Mouse (Mus musculus) layer of hippocampus, adult 2 months (tissue): ENCODE measurements at regions not wholly inside any gene's neighbourhood (a gene's known extent, or its start where the extent isn't known, plus 50 kb on each side); places are given as distances from the start of the nearest gene placed in this dataset.

ENCODE experiments used
- DNase-seq, 2 experiments: peaks; one replicate each; pipeline ENCODE4 v3.0.0; 2022; ENCODE audit warnings: low spot score in 2 of 2
- H3K27ac ChIP-seq: fragments of 200-600 bp; 2 replicates; pipeline ENCODE4 v1.8.1; 2022
- H3K4me3 ChIP-seq: fragments of 200-600 bp; 2 replicates; pipeline ENCODE4 v1.8.1; 2022; ENCODE audit warnings: mild to moderate bottlenecking
- CTCF ChIP-seq: fragments of 200-600 bp; conservative IDR thresholded peaks from 2 replicates; pipeline ENCODE4 v1.8.1; 2022; ENCODE audit warnings: antibody characterized with exemption, mild to moderate bottlenecking, moderate library complexity

DNA sequence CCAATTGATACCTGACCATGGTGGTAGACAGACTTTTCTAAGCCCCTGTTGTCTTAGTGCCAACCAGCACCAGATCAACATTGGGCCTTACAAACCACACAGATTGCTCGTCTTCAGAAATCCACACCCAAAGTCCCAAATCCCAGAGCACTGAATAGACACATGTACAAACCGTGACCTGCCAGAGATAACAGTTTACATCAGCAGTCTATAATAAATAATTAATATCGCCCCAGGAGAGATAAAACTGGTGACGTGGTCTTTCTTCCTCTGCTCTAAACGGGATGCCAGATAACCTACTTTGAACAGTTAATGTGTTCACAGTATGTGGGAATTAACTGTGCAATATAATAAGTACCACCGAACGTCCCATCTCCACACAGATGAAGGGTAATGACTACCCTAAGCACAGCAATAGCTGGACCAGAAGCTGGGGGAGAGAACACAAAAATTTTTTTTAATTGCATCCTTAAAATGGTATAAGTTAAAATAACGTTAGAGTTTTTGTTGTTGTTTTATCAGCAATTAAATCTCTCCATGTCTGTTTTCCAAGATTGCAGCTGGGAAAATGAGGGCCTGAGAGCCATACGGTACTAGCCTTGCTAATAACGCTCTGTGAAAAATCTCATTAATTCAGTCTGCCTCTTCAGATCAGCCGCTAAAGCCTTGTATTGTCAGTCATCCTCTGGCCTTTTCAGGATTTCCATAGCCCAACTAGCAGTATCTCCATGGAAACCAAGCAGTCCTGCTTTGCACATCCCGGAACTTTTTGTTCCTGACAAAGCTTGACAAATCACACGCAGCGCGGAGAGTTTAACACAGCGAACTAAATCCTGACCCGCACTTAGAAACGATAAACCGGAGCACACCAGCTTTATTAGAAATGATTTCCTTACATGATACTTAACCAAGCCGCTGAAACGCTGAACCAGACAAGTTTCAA, 315.8 kb downstream of the Cd83 start:
- H3K4me3 ChIP-seq = peak overlapping the region; percentile 3; the same call in 1 of the 2 replicates
- peak overlapping the region; percentile 77 for H3K27ac ChIP-seq
- DNase-seq = peak; percentile 43 to 59
- TF ChIP-seq CTCF = no peak

DNA sequence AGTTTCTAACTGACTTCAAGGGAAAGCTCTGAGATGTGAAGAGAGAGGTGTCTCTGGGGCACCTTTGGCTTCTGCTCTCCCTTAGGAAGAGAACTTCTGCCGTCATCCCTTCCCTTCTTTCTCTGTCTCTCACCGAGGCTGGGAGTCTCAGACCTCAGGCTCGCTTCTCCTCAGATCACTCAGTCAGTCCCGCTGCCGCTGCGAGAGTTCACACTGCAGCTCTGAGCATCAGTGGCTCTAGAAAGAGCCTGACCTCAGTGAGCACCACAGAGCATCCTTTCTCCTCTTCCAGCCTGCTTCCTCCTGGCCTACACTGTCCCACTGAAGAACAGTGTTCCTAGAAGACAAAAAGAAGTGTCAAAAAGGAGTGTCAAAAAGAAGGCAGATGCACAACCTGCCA, 316.6 kb downstream of the Cd83 start:
- DNase-seq = no peak
- peak overlapping the region; percentile 3; the same call in 1 of the 2 replicates for H3K4me3 ChIP-seq
- TF ChIP-seq CTCF = no peak
- H3K27ac ChIP-seq = peak overlapping the region; percentile 77; the same call in 1 of the 2 replicates

DNA sequence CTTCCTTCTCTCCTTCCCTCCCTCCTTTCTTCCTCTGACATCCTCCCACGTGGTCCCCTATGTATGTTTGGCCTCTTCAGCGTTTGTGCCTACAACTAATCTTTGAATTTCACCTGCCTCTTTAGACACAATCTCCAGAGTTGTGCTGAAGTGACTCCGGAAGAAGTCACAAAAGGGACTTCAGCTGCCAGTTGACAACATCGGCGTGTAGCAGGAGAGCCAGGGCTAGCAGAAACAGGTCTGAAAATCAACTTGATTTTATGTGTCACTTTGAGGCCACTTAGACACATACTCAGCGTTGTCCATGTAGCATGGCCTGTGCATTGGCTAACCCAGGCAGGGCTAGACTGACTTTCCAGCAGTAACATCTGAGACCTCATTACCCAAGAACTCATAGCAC, 317.2 kb downstream of the Cd83 start:
- TF ChIP-seq CTCF = no peak
- no peak overlapping the region for H3K4me3 ChIP-seq
- DNase-seq = no peak
- H3K27ac ChIP-seq = no peak overlapping the region

DNA sequence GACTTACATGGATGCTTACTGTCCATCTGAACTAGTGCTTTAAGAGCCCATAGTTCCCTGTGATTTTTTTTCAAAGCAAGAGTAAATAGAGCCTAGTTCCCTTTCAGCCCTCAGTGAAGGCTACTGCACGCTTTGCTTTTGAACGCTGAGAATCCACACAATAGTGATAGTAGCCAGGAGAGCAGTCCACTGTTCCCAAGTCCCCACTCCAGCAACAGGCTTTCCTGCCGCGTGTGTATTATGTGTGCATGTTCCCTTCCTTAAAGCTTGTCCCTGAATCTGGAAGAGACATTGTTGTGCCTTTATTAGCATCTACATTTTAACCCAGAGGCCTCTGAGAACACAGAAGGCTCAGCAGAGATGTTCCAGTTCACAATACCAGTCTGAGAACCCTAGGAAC, 317.7 kb downstream of the Cd83 start:
- Histone ChIP-seq H3K4me3 (no peak overlapping the region), H3K27ac (no peak overlapping the region)
- DNase-seq = no peak
- TF ChIP-seq CTCF = no peak

DNA sequence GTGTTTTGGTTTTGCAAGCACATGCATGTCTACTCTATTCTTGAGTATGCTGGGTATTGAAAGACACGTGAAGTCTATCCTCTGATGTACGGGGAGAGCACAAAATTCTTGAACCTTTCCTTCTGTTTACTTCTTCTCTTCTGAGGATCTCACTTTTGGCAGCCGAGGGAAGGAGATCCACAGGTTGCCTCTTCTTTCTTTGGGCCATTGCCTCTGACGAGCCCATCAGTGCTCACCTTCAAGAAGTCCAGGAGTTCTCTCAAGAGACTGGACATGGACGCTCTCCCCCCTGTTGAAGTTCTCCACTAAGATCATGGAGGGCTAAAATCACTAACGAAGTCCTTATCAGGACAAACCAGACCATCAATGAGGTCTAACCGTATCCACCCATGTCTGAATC, 318.8 kb downstream of the Cd83 start:
- TF ChIP-seq CTCF = no peak
- Histone ChIP-seq H3K4me3 (no peak overlapping the region), H3K27ac (no peak overlapping the region)
- no peak for DNase-seq

DNA sequence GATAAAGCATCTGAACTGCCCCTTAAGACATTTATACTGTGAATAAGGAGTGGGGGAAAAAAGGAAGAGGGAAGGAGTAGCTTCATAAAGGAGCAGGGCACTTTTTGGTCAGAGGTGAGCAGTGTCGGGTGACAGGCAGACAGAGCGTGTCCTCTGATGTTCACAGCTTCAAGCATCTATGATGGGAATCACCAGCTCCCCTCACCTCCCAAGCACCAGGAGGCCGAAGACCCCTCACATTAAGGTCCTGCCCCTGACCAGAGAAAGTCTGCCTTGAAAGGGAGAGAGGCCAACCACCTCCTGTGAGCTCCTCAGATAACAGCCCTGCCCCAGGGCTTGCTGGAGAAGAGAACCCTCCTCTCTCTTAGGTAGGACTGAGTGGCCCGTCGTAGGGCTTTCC, 320.6 kb downstream of the Cd83 start:
- no peak for DNase-seq
- H3K4me3 ChIP-seq = no peak overlapping the region
- no peak for TF ChIP-seq CTCF
- no peak overlapping the region for H3K27ac ChIP-seq

DNA sequence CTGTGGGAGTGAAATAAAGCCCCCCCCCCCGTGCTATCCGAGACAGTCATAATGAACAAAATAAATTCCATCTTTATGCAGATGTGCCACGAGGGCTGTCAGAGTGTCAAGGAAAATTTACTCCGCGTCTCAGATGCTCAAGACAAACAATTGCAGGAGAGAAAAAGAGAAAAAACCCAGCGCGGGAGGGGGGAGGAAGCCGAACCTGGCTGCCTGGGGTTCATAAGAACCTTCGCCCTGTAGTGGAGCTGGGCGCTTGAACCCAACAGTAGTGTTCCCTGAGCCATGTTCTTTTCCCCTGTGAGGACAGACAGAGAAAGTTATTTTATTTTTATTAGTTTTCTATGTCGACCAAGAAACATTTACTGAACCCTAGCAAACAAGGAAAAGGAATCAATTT, 324.1 kb downstream of the Cd83 start:
- no peak for TF ChIP-seq CTCF

DNA sequence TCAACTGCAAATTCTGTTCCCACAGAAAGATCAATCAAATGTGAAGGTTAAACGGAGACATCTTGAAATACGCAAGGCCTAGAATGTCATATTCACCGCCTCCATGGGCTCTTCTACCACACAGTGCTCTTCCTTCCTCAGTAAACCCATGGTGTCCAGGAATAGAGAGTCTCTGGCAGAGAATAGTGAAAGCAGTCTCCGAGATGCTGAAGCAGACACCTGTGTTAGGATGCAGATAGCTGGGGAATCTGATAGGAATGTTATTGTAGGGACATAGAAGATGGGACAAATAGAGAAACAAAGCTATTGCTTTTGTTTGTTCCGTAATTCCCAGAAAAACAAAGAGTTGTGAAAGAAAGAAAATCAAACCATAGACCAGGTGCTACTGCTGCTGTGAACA, 328.5 kb downstream of the Cd83 start:
- H3K4me3 ChIP-seq = no peak overlapping the region
- no peak for DNase-seq
- H3K27ac ChIP-seq = no peak overlapping the region
- no peak for TF ChIP-seq CTCF

More for the DNA sequence above, 324.1 kb downstream of the Cd83 start:
- H3K4me3 ChIP-seq = no peak overlapping the region
- no peak for DNase-seq
- H3K27ac ChIP-seq = no peak overlapping the region

DNA sequence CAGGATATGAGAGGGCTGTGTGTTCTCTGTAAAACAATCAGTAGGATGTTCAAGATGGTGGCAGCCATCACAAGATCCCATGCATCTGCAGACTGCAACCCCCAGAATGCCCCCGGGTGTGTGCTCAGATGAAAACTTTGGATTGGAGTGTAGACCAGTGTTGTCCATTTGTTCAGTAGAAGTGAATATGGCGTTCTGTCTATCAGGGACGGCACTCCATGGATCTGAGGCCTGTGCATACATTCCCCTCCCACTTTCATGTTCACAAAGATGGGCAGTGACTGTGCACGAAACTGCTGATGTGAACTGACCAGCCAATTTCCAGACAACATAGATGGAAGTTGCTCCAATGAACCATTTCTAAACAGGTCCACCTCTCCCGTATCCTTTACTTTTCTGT, 330.3 kb downstream of the Cd83 start:
- Histone ChIP-seq H3K4me3 (no peak overlapping the region), H3K27ac (no peak overlapping the region)
- no peak for DNase-seq
- no peak for TF ChIP-seq CTCF

DNA sequence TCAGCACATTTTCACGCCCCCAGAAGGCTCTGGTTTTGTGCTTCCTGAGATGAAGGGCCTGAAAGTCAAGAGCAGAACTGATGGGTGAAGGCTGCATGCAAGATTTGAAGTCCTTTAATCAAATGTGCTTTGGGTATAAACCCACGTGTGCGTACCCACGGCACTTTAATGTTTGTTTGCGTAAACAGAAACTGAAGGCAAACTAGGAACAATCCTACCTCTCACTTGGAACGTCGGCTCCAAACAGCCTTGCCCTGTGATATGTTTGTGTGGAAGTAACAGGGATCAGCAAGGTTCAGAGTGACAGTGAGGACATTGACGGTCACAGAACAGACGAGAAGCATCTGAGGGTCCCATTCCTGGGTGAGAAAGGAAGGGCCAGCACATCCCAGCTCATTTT, 333.3 kb downstream of the Cd83 start:
- DNase-seq = no peak
- no peak overlapping the region for H3K27ac ChIP-seq
- no peak overlapping the region for H3K4me3 ChIP-seq
- no peak for TF ChIP-seq CTCF

DNA sequence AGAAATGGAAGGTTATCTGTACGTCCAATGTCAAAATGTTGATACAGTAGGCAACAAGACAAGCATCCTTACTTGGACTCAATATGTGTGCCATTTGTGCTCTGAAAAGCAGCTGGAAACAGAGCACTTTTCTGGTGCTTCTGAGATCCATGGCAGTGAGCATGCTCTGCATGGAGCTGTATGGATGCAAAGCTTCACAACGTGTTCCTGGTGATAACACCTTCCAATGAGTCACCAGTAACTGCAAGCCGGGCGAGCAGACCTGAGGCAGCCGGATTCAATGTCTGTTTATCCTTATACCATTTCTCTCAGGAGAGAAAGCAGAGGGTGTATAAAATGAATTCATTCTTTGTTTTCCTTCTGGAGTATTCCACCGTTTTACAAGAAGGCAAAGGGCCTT, 334.3 kb downstream of the Cd83 start:
- H3K27ac ChIP-seq = no peak overlapping the region
- TF ChIP-seq CTCF = no peak
- DNase-seq = no peak
- no peak overlapping the region for H3K4me3 ChIP-seq

DNA sequence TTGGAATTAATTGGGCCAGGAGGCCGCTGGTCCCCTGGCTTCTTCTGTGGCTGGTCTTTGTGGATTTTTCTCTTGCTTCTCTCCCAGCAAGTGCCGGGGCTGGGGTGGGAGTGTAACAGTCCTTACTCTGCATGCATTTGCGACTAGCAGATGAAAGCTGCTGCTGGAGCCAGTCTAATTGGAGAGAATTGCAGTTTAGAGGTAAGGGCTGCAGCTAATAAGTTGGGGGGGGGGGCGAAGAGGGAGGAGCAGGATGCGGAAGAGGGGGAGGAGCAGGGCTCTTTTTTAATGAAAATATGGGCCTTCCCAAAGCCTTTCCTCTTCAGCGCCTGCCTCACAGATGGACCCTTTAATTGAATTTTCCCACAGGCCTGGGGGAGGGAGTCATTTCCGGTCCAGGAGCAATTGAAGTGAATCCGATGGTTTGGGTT, 336.7 kb downstream of the Cd83 start:
- no peak for DNase-seq
- Histone ChIP-seq H3K4me3 (no peak overlapping the region), H3K27ac (no peak overlapping the region)
- no peak for TF ChIP-seq CTCF

DNA sequence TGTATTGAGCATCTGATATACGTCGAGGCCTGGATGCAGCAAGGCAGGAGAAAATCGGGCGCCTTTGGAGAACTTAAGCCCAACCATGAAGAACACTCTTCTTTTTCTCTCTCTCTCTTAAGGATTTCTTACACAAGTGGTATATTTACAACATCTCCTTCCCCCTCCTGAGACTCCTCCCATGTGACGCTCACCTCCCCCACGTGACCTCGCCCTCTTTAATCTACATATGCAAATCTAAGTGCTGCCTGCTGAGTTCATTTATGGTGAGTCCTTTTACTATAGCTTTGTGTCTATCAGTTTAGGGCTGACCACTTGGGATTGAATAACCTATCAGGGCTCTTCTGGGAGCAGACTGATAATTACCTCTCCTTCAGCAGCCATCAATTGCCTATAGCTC, 337.4 kb downstream of the Cd83 start:
- DNase-seq = no peak
- Histone ChIP-seq H3K27ac (no peak overlapping the region), H3K4me3 (no peak overlapping the region)
- no peak for TF ChIP-seq CTCF

DNA sequence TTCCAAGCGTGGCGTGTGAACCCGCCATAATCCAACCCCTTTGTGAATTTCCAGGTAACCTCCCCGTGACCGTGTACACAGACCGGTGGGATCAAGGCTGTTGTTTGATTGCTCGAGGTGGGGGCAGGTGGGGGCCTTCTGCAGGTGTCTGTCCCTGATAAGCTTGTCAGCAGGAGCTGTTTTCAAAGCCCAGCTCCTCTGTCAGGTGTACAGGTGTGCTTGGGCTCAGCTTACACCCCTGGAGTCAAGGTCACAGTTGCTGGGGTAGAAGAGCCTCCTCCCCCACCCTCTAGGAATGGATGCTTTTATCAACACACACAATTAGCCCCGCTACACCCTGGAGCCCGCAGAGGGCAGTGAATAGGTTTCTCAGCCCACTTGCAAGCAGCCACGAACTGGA, 341.6 kb downstream of the Cd83 start:
- no peak for DNase-seq
- Histone ChIP-seq H3K4me3 (no peak overlapping the region), H3K27ac (no peak overlapping the region)
- 0 out of 2 replicates have a peak, but pooled peaks have one; percentile 5 for TF ChIP-seq CTCF
